24 mouse cellular contexts compared by ENCODE assay signal in the genomic region with DNA sequence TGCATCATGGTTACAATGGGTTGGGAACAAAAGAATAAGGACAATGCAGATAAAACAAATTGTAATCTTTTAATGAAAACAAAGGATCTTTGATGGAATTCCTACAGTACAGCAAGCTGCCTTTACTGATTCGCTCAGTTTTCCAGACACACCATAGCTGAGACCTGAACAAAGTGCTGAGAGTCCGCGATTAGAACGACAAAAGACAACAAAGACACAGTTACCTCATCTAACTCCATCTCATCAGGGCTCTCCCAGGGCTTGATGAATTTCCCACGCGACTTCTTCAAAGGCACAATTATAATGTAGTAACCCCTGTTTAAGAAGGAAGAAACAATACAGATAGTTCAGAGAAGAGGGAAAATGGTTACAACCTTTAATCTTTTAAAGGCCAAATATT.
"Had no signal": no experiment of that assay in that cellular context is flagged by ENCODE, and none has a peak within 500 bp of the region (broad histone marks: within the 10 kb centered on the region; RNA-seq: fewer than 3 reads in every experiment).

No protein-coding gene starts in this region.

- H3K27ac ChIP-seq: embryonic facial prominence, embryonic 10.5 days; embryonic facial prominence, embryonic 12.5 days; embryonic facial prominence, embryonic 13.5 days; embryonic facial prominence, embryonic 15.5 days; forebrain, embryonic 10.5 days; forebrain, embryonic 12.5 days; forebrain, embryonic 13.5 days; forebrain, embryonic 15.5 days; gastrocnemius, adult 2 months; heart, adult 2 months had no signal

- H3K36me3 ChIP-seq: embryonic facial prominence, embryonic 10.5 days; forebrain, embryonic 10.5 days; forebrain, embryonic 12.5 days; forebrain, embryonic 15.5 days had no signal

- H3K4me3 ChIP-seq: embryonic facial prominence, embryonic 10.5 days; embryonic facial prominence, embryonic 12.5 days; embryonic facial prominence, embryonic 13.5 days; embryonic facial prominence, embryonic 15.5 days; erythroblast, embryonic 14.5 days; forebrain, embryonic 10.5 days; forebrain, embryonic 12.5 days; forebrain, embryonic 13.5 days; forebrain, embryonic 15.5 days; gastrocnemius, adult 2 months; heart, adult 2 months had no signal

- DNase-seq: cerebellum, adult 9-11 months; cerebellum, postnatal 10 days; cerebellum, postnatal 14 days; cerebellum, postnatal 25 days; cerebellum, postnatal 36 days; embryo, embryonic 11 days; forebrain, postnatal 0 days; gastrocnemius, adult 2 months; gastrocnemius, postnatal 10 days; gastrocnemius, postnatal 14 days; gastrocnemius, postnatal 25 days; gastrocnemius, postnatal 36 days; heart, adult 11 months; heart, adult 18-20 months; heart, adult 2 months had no signal

- H3K9ac ChIP-seq: embryonic facial prominence, embryonic 12.5 days; embryonic facial prominence, embryonic 13.5 days; embryonic facial prominence, embryonic 15.5 days; forebrain, embryonic 12.5 days; forebrain, embryonic 13.5 days; forebrain, embryonic 15.5 days; forebrain, postnatal 0 days had no signal

- H3K4me1 ChIP-seq: embryonic facial prominence, embryonic 10.5 days; embryonic facial prominence, embryonic 12.5 days; embryonic facial prominence, embryonic 13.5 days; embryonic facial prominence, embryonic 15.5 days; forebrain, embryonic 10.5 days; forebrain, embryonic 12.5 days; forebrain, embryonic 13.5 days; forebrain, embryonic 15.5 days had no signal

- H3K9me3 ChIP-seq: embryonic facial prominence, embryonic 10.5 days; embryonic facial prominence, embryonic 12.5 days; embryonic facial prominence, embryonic 13.5 days; embryonic facial prominence, embryonic 15.5 days; forebrain, embryonic 10.5 days; forebrain, embryonic 12.5 days; forebrain, embryonic 13.5 days; forebrain, embryonic 15.5 days had no signal
